Mouse (Mus musculus) erythroblast, embryonic 14.5 days (primary cell): ENCODE results near the gene Samd4. TPM values are rescaled to one million over a fixed set of nuclear protein-coding genes. Genes with fewer than 3 reads are reported as not detected.

Experiments
- H3K27me3 ChIP-seq: 2 replicates; pipeline ENCODE4 v1.6.1; 2012; ENCODE audit warnings: inconsistent platforms; ENCODE audit not compliant: control insufficient read depth
- H3K36me3 ChIP-seq: 2 replicates; pipeline ENCODE4 v1.6.1; 2012; ENCODE audit warnings: mild to moderate bottlenecking, inconsistent platforms; ENCODE audit not compliant: control insufficient read depth
- H3K4me1 ChIP-seq: 2 replicates; pipeline ENCODE4 v1.6.1; 2012; ENCODE audit warnings: inconsistent platforms; ENCODE audit not compliant: control insufficient read depth
- H3K4me3 ChIP-seq: replicated peaks from 2 replicates; pipeline ENCODE3; 2012; ENCODE audit warnings: moderate library complexity, mild to moderate bottlenecking, inconsistent platforms
- H3K9me3 ChIP-seq: 2 replicates; pipeline ENCODE4 v1.6.1; 2012; ENCODE audit warnings: low read length, inconsistent platforms, mixed read lengths; ENCODE audit not compliant: control insufficient read depth
- GATA1 ChIP-seq: IDR thresholded peaks from 2 replicates; pipeline ENCODE4 v1.6.1; 2012; ENCODE audit warnings: low read length, inconsistent platforms, mixed read lengths
- TAL1 ChIP-seq: IDR thresholded peaks from 3 replicates; pipeline ENCODE4 v1.6.1; 2012; ENCODE audit warnings: low read length, inconsistent platforms, mixed read lengths
- polyA plus RNA-seq: library from polyadenylated mRNA; stranded (reverse); fragments of >175 nt; gene quantifications from 2 replicates; pipeline ENCODE4 v1.2.3, GENCODE M21; 2012

Gene Samd4
- polyA plus RNA-seq, 1 experiment = 0.14 TPM

DNA sequence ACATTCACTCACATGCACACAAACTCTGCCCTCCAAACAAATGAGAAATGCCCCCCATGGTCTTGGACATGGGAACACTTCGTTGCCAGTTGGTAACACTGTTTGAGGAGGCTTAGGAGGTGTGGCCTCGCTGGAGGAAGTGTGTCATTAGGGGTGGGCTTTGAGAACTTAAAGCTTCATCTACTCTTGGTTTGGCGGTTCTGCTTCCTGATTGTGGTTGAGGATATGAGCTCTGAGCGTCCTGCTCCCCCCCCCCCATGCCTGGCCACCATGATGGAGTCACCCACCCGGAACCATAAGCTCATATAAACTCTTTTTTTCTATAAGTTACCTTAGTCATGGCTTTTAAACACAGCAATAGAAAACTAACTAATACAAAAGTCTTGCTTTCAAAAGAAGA is 80.2 kb downstream of the Samd4 start:
- H3K27me3 ChIP-seq = peaks cover 24% of the 10 kb centered on the region
- H3K4me3 ChIP-seq = no peak overlapping the region
- H3K9me3 ChIP-seq = no peaks in the 10 kb centered on the region
- H3K36me3 ChIP-seq = no peaks in the 10 kb centered on the region
- TF ChIP-seq TAL1 (no peak), GATA1 (no peak)
- H3K4me1 ChIP-seq = no peaks in the 10 kb centered on the region

- H3K36me3 ChIP-seq = no peaks in the 10 kb centered on the region
- H3K4me1 ChIP-seq = no peaks in the 10 kb centered on the region
- TF ChIP-seq GATA1 = no peak
- TF ChIP-seq TAL1 = no peak
- no peak overlapping the region for H3K4me3 ChIP-seq
- no peaks in the 10 kb centered on the region for H3K9me3 ChIP-seq
- H3K27me3 ChIP-seq = peaks cover 29% of the 10 kb centered on the region
Measured at GRCm38 (mm10) chr14:46964074-46964872, 81.6 kb downstream of the Samd4 start.

DNA sequence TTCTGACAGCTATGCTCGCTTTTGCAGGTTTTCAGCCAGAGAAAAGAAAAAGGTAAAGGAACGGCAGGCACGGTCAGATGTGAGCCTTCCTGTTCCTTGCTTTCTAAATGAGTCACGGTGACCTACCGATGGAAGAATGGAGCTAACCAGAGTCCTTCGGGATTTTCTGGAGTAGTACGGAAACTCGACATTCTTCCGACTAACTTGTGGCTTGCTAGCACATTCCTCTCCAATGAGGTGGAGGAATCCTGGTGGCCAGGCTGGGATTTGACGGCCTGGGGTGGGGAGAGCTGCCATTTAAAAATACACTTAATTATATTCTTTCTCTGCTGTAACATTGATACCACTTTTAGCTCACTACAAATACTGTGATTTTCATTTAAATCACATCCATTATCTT is 83.6 kb downstream of the Samd4 start:
- no peaks in the 10 kb centered on the region for H3K4me1 ChIP-seq
- no peaks in the 10 kb centered on the region for H3K9me3 ChIP-seq
- H3K4me3 ChIP-seq = no peak overlapping the region
- TF ChIP-seq GATA1 = no peak
- peaks cover 29% of the 10 kb centered on the region for H3K27me3 ChIP-seq
- H3K36me3 ChIP-seq = no peaks in the 10 kb centered on the region

GRCm38 (mm10) chr14:46968046-46968445 is 85.4 kb downstream of the Samd4 start:
- H3K9me3 ChIP-seq = no peaks in the 10 kb centered on the region
- H3K4me1 ChIP-seq = no peaks in the 10 kb centered on the region
- H3K36me3 ChIP-seq = no peaks in the 10 kb centered on the region
- no peak overlapping the region for H3K4me3 ChIP-seq
- TF ChIP-seq GATA1 = no peak
- TF ChIP-seq TAL1 = no peak
- peaks cover 29% of the 10 kb centered on the region for H3K27me3 ChIP-seq

DNA sequence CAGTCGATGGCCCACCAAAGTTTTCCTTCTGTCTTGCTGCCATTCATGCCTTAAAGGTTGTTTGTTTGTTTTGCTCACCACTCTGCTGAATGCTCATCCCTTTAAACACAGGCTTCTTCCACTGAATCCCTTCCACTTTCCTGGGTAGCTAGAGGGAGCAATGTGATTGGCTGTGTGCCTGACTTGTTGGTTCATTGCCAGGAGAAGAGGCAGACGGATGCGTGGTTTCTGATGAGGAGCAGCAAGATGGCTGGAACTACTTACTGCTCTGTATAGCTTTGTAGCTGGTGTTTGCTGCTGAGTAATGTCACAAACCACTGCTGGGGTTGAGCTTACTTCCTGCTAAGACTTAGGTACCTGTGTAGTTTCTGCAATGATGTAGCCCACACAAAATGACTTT is 88.0 kb downstream of the Samd4 start:
- no peaks in the 10 kb centered on the region for H3K4me1 ChIP-seq
- H3K36me3 ChIP-seq = no peaks in the 10 kb centered on the region
- no peak for TF ChIP-seq TAL1
- no peak for TF ChIP-seq GATA1
- H3K27me3 ChIP-seq = peaks cover 26% of the 10 kb centered on the region
- H3K9me3 ChIP-seq = no peaks in the 10 kb centered on the region
- H3K4me3 ChIP-seq = no peak overlapping the region

DNA sequence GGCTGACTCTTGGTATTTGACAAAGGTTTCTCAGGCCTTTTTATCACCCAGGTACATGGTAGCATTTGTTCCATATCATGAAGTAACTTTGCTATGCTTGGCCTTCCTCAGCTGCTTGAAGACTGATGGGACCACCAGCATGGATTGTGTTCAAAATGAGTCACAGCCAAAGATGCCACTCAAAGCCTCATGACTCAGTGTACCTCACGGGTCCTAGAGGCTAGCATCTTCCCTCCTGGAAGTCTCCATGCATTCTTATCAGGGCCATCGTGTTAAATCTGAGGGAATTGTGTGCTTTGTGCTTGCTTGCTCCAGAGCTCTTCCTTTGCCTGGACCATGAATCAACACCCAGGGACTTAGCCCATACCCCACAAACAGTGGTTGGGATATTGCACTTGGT is 89.1 kb downstream of the Samd4 start:
- Histone ChIP-seq H3K36me3 (no peaks in the 10 kb centered on the region), H3K4me1 (no peaks in the 10 kb centered on the region), H3K27me3 (peaks cover 16% of the 10 kb centered on the region), H3K4me3 (no peak overlapping the region), H3K9me3 (no peaks in the 10 kb centered on the region)
- no peak for TF ChIP-seq GATA1
- TF ChIP-seq TAL1 = no peak

- Histone ChIP-seq H3K4me3 (no peak overlapping the region), H3K4me1 (no peaks in the 10 kb centered on the region), H3K36me3 (no peaks in the 10 kb centered on the region), H3K27me3 (peaks cover 3% of the 10 kb centered on the region; the same call in 1 of the 2 replicates), H3K9me3 (no peaks in the 10 kb centered on the region)
- no peak for TF ChIP-seq GATA1
- TF ChIP-seq TAL1 = no peak
Measured at GRCm38 (mm10) chr14:46974874-46975273, 92.2 kb downstream of the Samd4 start.

DNA sequence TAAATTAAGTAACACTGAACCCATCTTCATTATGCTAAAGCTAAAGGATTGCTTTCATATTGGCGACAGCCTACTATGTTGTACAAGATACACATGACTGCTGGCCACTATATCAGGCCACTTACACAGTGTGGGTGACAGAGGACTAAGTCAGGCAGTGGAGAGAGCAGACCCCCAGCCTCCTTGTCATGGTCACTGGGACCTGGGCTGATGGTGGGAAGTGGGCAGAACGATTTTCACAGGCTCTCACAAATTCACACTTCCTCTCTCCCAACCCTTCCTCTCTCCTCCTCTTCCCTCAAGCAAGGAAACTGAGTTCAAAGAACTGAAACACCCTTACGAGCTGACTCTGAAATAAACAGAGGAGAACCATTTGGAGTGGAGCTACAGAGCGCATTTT is 93.3 kb downstream of the Samd4 start:
- peaks cover 3% of the 10 kb centered on the region; the same call in 1 of the 2 replicates for H3K27me3 ChIP-seq
- no peaks in the 10 kb centered on the region for H3K9me3 ChIP-seq
- no peaks in the 10 kb centered on the region for H3K36me3 ChIP-seq
- no peak overlapping the region for H3K4me3 ChIP-seq
- no peaks in the 10 kb centered on the region for H3K4me1 ChIP-seq
- TF ChIP-seq GATA1 (no peak), TAL1 (no peak)

GRCm38 (mm10) chr14:46976712-46977111 is 94.1 kb downstream of the Samd4 start:
- peaks cover 3% of the 10 kb centered on the region; the same call in 1 of the 2 replicates for H3K27me3 ChIP-seq

More at GRCm38 (mm10) chr14:46976712-46977111, 94.1 kb downstream of the Samd4 start:
- TF ChIP-seq GATA1 (no peak), TAL1 (no peak)
- H3K36me3 ChIP-seq = no peaks in the 10 kb centered on the region
- H3K9me3 ChIP-seq = no peaks in the 10 kb centered on the region
- no peaks in the 10 kb centered on the region for H3K4me1 ChIP-seq
- H3K4me3 ChIP-seq = no peak overlapping the region
